Mouse (Mus musculus): ENCODE measurements around the gene Orm1. TPM values are rescaled to one million over a fixed set of nuclear protein-coding genes. Genes with fewer than 3 reads are reported as not detected.

The Orm1 gene
- polyA plus RNA-seq, 1 experiment from 2014 or later = not detected

DNA sequence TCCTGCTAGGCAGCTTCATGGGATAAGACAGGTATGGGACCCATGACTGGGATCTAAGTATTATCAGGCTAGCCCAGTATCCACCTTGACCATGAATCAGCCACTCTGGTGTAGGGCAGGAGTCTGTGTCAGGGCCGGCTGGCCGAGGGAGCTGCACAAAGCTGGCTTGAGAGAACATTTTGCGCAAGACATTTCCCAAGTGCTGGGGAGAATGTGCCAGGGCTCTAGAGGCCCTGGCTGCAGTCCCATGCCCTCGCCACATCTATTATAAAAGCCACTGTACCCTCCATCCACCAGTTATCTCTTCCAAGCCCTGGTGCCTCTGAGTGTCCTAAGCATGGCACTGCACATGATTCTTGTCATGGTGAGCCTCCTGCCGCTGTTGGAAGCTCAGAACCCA, 17.8 kb downstream of the Orm1 start, which contains the start of gene Orm2:
TSS of gene Orm2 (plus strand) at position 300 of the 400 bp plus-strand sequence.
- Histone ChIP-seq H3K9me3 (no peaks in the 10 kb centered on the region), H3K9ac (no peak within 1 kb of the TSS), H3K4me2 (replicated peaks) (no peak within 1 kb of the TSS), H3K36me3 (peaks cover under 1% of the 10 kb centered on the region), H3K4me3 (no peak within 1 kb of the TSS), H3K27ac (no peak within 1 kb of the TSS), H3K4me1 (no peaks in the 10 kb centered on the region), H3K27me3 (no peaks in the 10 kb centered on the region)
- 92% methylated on average over 5 of the region's 5 CpGs for WGBS
- ATAC-seq (ENCODE audit: low FRiP score, low read depth) = no peak

DNA sequence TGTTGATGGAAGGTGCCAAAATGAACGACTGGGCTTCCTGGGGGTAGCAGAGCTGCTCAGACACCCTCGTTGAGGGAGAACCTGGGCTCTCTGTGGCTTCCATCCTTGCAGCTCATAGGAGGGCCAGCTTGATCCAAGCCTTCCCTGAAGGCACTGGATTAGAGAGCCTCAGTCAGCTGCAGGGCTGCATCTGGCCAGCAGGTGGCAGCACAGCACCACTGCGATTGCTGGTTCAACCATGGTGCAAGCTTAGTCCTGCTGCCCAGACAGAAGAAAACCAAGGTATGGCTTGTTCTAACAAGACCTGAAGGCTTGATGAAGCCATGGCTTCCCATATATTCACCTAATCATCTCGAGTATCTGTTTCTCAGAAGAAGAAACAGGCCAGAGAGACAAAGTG, 24.2 kb downstream of the Orm1 start:
- H3K27ac ChIP-seq = no peak overlapping the region
- peak; percentile 68; the same call in 1 of the 2 replicates for ATAC-seq (ENCODE audit: low FRiP score, low read depth)
- no peak overlapping the region for H3K4me3 ChIP-seq
- H3K27me3 ChIP-seq = no peaks in the 10 kb centered on the region
- no peak overlapping the region for H3K9ac ChIP-seq
- no peaks in the 10 kb centered on the region for H3K4me1 ChIP-seq
- no peaks in the 10 kb centered on the region for H3K9me3 ChIP-seq
- 18% methylated on average over 4 of the region's 4 CpGs for WGBS
- H3K36me3 ChIP-seq = peaks cover 64% of the 10 kb centered on the region
- H3K4me2 ChIP-seq (replicated peaks) = no peak overlapping the region

GRCm38 (mm10) chr4:63370897-63371296, 26.5 kb downstream of the Orm1 start:
- Histone ChIP-seq H3K9me3 (no peaks in the 10 kb centered on the region), H3K27ac (no peak overlapping the region), H3K36me3 (peaks cover 88% of the 10 kb centered on the region), H3K4me3 (no peak overlapping the region), H3K4me2 (replicated peaks) (no peak overlapping the region), H3K4me1 (no peaks in the 10 kb centered on the region), H3K27me3 (no peaks in the 10 kb centered on the region), H3K9ac (no peak overlapping the region)
- no peak for ATAC-seq (ENCODE audit: low FRiP score, low read depth)
- 68% methylated on average over 7 of the region's 7 CpGs for WGBS

- peaks cover 97% of the 10 kb centered on the region for H3K36me3 ChIP-seq
- WGBS = 69% methylated on average over 3 of the region's 3 CpGs
Measured at GRCm38 (mm10) chr4:63371890-63372289, 27.5 kb downstream of the Orm1 start.

GRCm38 (mm10) chr4:63373404-63373803, 29.0 kb downstream of the Orm1 start:
- Histone ChIP-seq H3K36me3 (peaks cover 99% of the 10 kb centered on the region), H3K27me3 (no peaks in the 10 kb centered on the region), H3K4me3 (no peak overlapping the region), H3K27ac (no peak overlapping the region), H3K4me2 (replicated peaks) (no peak overlapping the region), H3K4me1 (no peaks in the 10 kb centered on the region), H3K9ac (no peak overlapping the region), H3K9me3 (no peaks in the 10 kb centered on the region)
- WGBS = 87% methylated on average over 8 of the region's 8 CpGs
- ATAC-seq (ENCODE audit: low FRiP score, low read depth) = no peak

More at GRCm38 (mm10) chr4:63371890-63372289, 27.5 kb downstream of the Orm1 start:
- no peak for ATAC-seq (ENCODE audit: low FRiP score, low read depth)
- no peaks in the 10 kb centered on the region for H3K4me1 ChIP-seq
- no peak overlapping the region for H3K27ac ChIP-seq
- H3K4me3 ChIP-seq = no peak overlapping the region
- H3K4me2 ChIP-seq (replicated peaks) = no peak overlapping the region
- no peaks in the 10 kb centered on the region for H3K27me3 ChIP-seq
- H3K9ac ChIP-seq = no peak overlapping the region
- H3K9me3 ChIP-seq = no peaks in the 10 kb centered on the region

DNA sequence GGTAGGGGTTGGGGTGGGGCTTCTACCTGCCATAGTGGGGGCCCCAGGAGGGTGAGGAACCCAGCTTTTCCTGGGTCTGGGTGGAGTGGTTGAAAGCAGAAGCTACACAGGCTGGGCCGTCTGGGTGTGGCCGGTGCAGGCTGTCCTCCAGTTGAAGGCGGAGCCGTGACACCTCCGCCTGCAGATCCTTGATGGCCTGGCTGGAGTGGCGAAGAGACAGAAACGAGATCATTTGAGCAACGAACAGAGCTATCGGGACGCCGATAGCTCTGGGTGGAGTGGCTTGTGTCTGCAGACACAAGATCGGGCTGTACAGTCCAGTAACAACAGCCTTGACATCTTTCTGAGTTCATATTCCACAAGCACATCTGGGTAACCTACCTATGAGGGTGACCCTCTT, 30.0 kb downstream of the Orm1 start:
- H3K4me2 ChIP-seq (replicated peaks) = no peak overlapping the region
- ATAC-seq (ENCODE audit: low FRiP score, low read depth) = no peak
- 69% methylated on average over 12 of the region's 12 CpGs for WGBS
- no peaks in the 10 kb centered on the region for H3K27me3 ChIP-seq
- no peak overlapping the region for H3K27ac ChIP-seq
- H3K4me3 ChIP-seq = no peak overlapping the region
- peaks cover 99% of the 10 kb centered on the region for H3K36me3 ChIP-seq
- no peaks in the 10 kb centered on the region for H3K4me1 ChIP-seq
- no peak overlapping the region for H3K9ac ChIP-seq
- H3K9me3 ChIP-seq = no peaks in the 10 kb centered on the region

GRCm38 (mm10) chr4:63375367-63375766, 31.0 kb downstream of the Orm1 start:
- Histone ChIP-seq H3K4me2 (replicated peaks) (no peak overlapping the region), H3K27ac (no peak overlapping the region), H3K4me1 (no peaks in the 10 kb centered on the region), H3K9ac (no peak overlapping the region), H3K4me3 (no peak overlapping the region), H3K27me3 (no peaks in the 10 kb centered on the region), H3K9me3 (no peaks in the 10 kb centered on the region), H3K36me3 (peaks cover 99% of the 10 kb centered on the region)
- ATAC-seq (ENCODE audit: low FRiP score, low read depth) = no peak
- WGBS = 86% methylated on average over 1 of the region's 1 CpGs

DNA sequence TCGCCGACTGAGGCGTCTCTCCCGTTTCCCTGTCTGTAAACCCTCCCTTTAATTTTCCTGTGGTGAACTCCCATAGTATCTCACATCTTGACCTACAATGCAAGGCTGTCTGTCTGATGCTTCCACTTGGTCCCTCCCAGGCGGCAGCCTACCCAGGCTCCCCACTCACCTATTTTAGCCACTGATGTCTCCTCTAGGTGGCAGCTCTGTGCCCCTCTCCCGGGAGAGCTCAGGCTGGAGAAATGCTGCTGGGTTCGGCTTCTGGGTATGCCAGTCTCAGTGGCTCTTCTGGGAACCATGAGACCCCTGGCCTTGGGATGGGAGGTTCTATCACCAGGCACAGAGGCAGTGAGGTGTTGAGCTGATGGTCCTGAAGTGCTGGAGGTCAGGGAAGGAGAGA, 33.1 kb downstream of the Orm1 start:
- Histone ChIP-seq H3K4me3 (no peak overlapping the region), H3K9ac (no peak overlapping the region), H3K4me1 (no peaks in the 10 kb centered on the region), H3K4me2 (replicated peaks) (no peak overlapping the region), H3K9me3 (no peaks in the 10 kb centered on the region), H3K36me3 (peaks cover 100% of the 10 kb centered on the region), H3K27ac (no peak overlapping the region), H3K27me3 (no peaks in the 10 kb centered on the region)
- ATAC-seq (ENCODE audit: low FRiP score, low read depth) = no peak
- 69% methylated on average over 7 of the region's 7 CpGs for WGBS

GRCm38 (mm10) chr4:63382676-63383369, 38.5 kb downstream of the Orm1 start:
- ATAC-seq (ENCODE audit: low FRiP score, low read depth) = no peak
- no peaks in the 10 kb centered on the region for H3K27me3 ChIP-seq
- no peak overlapping the region for H3K27ac ChIP-seq
- H3K9ac ChIP-seq = no peak overlapping the region
- WGBS = 91% methylated on average over 4 of the region's 4 CpGs
- no peaks in the 10 kb centered on the region for H3K4me1 ChIP-seq
- no peak overlapping the region for H3K4me3 ChIP-seq
- no peak overlapping the region for H3K4me2 ChIP-seq (replicated peaks)
- H3K9me3 ChIP-seq = no peaks in the 10 kb centered on the region
- peaks cover 85% of the 10 kb centered on the region for H3K36me3 ChIP-seq

GRCm38 (mm10) chr4:63383474-63383873, 39.1 kb downstream of the Orm1 start:
- no peaks in the 10 kb centered on the region for H3K4me1 ChIP-seq
- no peak overlapping the region for H3K27ac ChIP-seq
- peaks cover 83% of the 10 kb centered on the region for H3K36me3 ChIP-seq
- H3K4me2 ChIP-seq (replicated peaks) = no peak overlapping the region
- H3K4me3 ChIP-seq = no peak overlapping the region
- no peak for ATAC-seq (ENCODE audit: low FRiP score, low read depth)
- WGBS = 77% methylated on average over 12 of the region's 12 CpGs
- H3K27me3 ChIP-seq = no peaks in the 10 kb centered on the region
- H3K9me3 ChIP-seq = no peaks in the 10 kb centered on the region
- H3K9ac ChIP-seq = no peak overlapping the region

DNA sequence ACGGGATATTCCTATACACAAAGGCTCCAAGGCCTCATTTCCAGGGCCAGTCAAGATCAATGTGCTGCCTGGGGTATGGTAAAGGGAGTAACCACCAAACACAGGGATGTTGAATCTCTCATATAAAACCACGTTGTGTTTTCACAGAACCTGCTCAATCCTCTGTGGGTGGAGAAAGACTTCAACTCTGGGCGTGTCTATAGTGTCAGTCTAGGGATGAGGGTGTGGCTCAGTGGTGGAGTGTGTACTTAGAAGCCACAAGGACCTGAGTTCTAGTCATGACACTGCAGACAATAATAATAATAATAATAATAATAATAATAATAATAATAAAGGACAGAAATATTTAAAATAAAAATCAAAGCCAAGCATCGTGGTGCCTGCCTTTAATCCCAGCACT, 39.9 kb downstream of the Orm1 start:
- 89% methylated on average over 4 of the region's 4 CpGs for WGBS
- H3K4me3 ChIP-seq = no peak overlapping the region
- no peak overlapping the region for H3K27ac ChIP-seq
- H3K36me3 ChIP-seq = peaks cover 78% of the 10 kb centered on the region
- no peak for ATAC-seq (ENCODE audit: low FRiP score, low read depth)
- peaks cover 3% of the 10 kb centered on the region for H3K4me1 ChIP-seq
- no peak overlapping the region for H3K9ac ChIP-seq
- no peaks in the 10 kb centered on the region for H3K9me3 ChIP-seq
- no peaks in the 10 kb centered on the region for H3K27me3 ChIP-seq
- H3K4me2 ChIP-seq (replicated peaks) = no peak overlapping the region

DNA sequence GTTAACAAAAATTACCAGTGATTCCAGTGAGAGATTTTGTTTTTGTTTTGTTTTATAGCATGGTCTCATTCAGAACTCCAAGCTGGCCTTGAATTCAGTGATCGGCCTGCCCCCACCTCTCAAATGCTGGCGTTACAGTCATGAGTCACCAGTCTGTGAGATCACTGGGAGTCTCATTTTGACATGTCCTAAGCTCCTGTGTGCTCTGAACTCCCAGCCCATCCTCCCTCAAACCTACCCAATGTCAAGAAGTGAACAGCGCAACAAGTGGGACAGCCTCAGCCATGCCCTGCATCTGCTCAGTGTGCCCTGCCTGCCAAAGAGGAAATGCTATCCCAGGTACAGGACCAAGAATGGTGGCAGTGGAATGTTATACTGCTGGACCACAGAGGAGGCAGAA, 40.9 kb downstream of the Orm1 start:
- Histone ChIP-seq H3K4me2 (replicated peaks) (no peak overlapping the region), H3K36me3 (peaks cover 72% of the 10 kb centered on the region)
- 86% methylated on average over 3 of the region's 3 CpGs for WGBS

DNA sequence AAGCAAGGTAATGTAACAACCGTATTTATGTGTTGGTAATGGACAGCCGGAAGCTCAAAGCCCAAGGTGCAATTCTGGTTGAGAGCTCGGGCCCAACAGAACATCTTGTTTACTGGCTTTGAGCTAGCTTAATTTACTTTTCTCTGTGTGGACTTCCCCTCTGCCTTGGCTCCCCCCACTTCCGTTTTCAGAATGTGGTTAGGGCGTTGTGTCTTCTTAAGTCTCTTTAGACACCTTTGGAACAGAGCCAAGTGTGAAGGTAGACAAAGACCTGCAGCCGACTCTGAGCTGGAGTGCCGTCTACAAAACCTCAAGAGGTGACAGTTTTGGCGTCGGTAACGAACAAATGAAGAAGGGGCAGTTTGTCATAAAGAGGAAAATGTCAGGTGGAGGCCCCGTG, 41.4 kb downstream of the Orm1 start:
- ATAC-seq (ENCODE audit: low FRiP score, low read depth) = no peak
- Histone ChIP-seq H3K9me3 (no peaks in the 10 kb centered on the region), H3K4me2 (replicated peaks) (no peak overlapping the region), H3K27me3 (no peaks in the 10 kb centered on the region), H3K36me3 (peaks cover 72% of the 10 kb centered on the region), H3K9ac (no peak overlapping the region), H3K4me1 (peaks cover 10% of the 10 kb centered on the region), H3K27ac (no peak overlapping the region), H3K4me3 (no peak overlapping the region)
- WGBS = 79% methylated on average over 11 of the region's 11 CpGs

More for the DNA sequence above, 40.9 kb downstream of the Orm1 start:
- no peaks in the 10 kb centered on the region for H3K27me3 ChIP-seq
- no peaks in the 10 kb centered on the region for H3K9me3 ChIP-seq
- peaks cover 10% of the 10 kb centered on the region for H3K4me1 ChIP-seq
- no peak for ATAC-seq (ENCODE audit: low FRiP score, low read depth)
- H3K27ac ChIP-seq = no peak overlapping the region
- no peak overlapping the region for H3K4me3 ChIP-seq
- H3K9ac ChIP-seq = no peak overlapping the region

All from limb, embryonic 13.5 days (tissue).